Mouse (Mus musculus) MEL (cell line): ENCODE measurements around the gene Isg20l2.

Experiments
- CTCF ChIP-seq, 3 experiments: IDR thresholded peaks in 2 of 3; conservative IDR thresholded peaks in 1 of 3; 2 replicates each; pipeline ENCODE4 v1.5.1; 2011 to 2012; ENCODE audit warnings: low read length in 3 of 3, low read depth in 2 of 3, mild to moderate bottlenecking in 2 of 3, improper control_type of control experiment in 1 of 3, inconsistent platforms in 1 of 3, mixed read lengths in 1 of 3, moderate library complexity in 1 of 3; ENCODE audit not compliant: control insufficient read depth in 1 of 3, insufficient read depth in 1 of 3, poor library complexity in 1 of 3, severe bottlenecking in 1 of 3
- EP300 ChIP-seq, 2 experiments: IDR thresholded peaks; 2 replicates each; pipeline ENCODE4 v1.6.1; 2011; ENCODE audit warnings: improper control_type of control experiment in 2 of 2, low read length in 2 of 2, low read depth in 1 of 2, mild to moderate bottlenecking in 1 of 2
- NELFE ChIP-seq: IDR thresholded peaks from 2 replicates; pipeline ENCODE4 v1.6.1; 2011; ENCODE audit warnings: low read depth, low read length, improper control_type of control experiment
- NRF1 ChIP-seq: IDR thresholded peaks from 2 replicates; pipeline ENCODE4 v1.6.1; 2014; ENCODE audit warnings: low read depth, mild to moderate bottlenecking, inconsistent platforms, low read length, improper control_type of control experiment, moderate library complexity; ENCODE audit not compliant: poor library complexity, insufficient read depth, severe bottlenecking

DNA sequence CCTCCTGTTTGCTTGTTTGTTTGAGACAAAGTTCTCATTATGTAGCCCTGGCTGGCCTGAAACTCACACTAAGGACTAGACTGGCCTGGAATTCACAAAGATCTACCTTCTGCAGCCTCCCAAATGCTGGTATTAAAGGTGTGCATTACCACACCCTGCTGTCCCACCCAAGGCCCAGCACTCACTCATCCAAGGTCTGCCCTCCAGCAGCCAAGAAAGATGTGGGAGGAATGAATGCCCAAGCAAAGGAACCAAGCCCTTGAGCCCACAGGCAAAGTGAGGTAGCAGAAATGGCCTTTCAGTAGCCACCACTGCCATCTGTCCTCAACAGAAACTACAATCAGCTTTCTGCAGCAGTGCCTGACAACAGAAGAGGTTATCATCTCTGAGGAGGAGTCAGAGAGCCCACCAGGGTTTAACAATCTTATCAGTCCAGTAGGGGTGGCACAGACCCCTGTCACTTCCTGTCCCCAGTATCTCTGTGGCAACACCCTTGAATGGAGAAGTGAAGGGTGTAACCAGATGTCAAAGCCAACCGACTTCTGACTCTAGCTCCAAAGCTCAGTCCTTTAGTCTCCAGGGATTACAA lies 29.0 kb upstream of the Isg20l2 start:
- TF ChIP-seq CTCF (IDR thresholded peaks at IDR 0.05 in 2 of 3, conservative IDR thresholded peaks at IDR 0.05 in 1 of 3; ENCODE audit: control insufficient read depth in 1 of 3, insufficient read depth in 1 of 3, low read depth in 2 of 3, low read length in 3 of 3, poor library complexity in 1 of 3, severe bottlenecking in 1 of 3) (no peak; a peak in 1 of 6 replicates), NELFE (peak; percentile 66), EP300 (IDR thresholded peaks at IDR 0.05; ENCODE audit: low read depth in 1 of 2, low read length in 2 of 2) (peak; percentile 100), NRF1 (no peak)
